Mouse (Mus musculus): ENCODE data around the gene Slc7a4. TPM values are rescaled to one million over a fixed set of nuclear protein-coding genes. Genes with fewer than 3 reads are reported as not detected.

The Slc7a4 gene
- 51.3 and 52.5 TPM in 2 replicates for polyA plus RNA-seq (2012; rRNA removed)

GRCm38 (mm10) chr16:17583064-17583463 lies at the start of gene Slc7a4:
Gene Slc7a4 (minus strand): TSS chr16:17583214.

GRCm38 (mm10) chr16:17619198-17620105 lies 36.4 kb upstream of the Slc7a4 start, which contains the start of gene Smpd4:
Gene Smpd4 (plus strand): TSS chr16:17619354.

DNA sequence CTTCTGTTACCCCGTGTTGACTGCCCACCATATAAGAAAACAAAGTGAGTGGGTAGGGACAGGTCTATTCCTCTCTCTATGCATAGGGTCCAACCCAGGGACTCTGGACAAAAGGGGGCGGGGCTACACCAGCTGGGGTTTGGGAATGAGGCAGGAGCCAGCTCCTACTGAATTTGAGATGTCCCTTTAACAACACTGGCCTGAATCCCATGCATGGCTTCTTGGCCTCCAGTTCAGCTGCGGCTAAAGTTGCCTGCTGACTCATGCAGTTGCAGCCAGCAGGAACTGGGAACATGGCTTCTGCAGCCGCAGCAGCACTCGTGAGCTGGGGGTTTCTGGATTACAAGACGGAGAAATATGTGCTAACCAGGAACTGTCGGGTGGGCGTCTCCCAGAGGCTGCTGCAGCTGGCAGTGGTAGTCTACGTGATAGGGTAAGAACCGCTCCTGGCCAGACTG lies 21.2 kb downstream of the Slc7a4 start, which contains the start of gene P2rx6:
P2rx6 (plus strand) TSS at position 135 of the 458 bp plus-strand sequence.

GRCm38 (mm10) chr16:17561128-17561750 lies 21.8 kb downstream of the Slc7a4 start, which contains the start of gene Lrrc74b:
Gene Lrrc74b (minus strand): TSS chr16:17561247.

GRCm38 (mm10) chr16:17530640-17531288 lies 52.2 kb downstream of the Slc7a4 start, which contains the start of gene Thap7:
Gene Thap7 (minus strand): TSS chr16:17531136.

Other genes with a start within 250 kb of the Slc7a4 start
- gene Snap29, start 177.2 kb downstream of the Slc7a4 start, polyA plus RNA-seq (2012; rRNA removed): 13.4 and 15.1 TPM in 2 replicates
- 147 and 148 TPM in 2 replicates for gene Pi4ka, start 176.9 kb downstream of the Slc7a4 start, polyA plus RNA-seq (2012; rRNA removed)
- 29.0 and 30.0 TPM in 2 replicates for gene Crkl, start 131.2 kb downstream of the Slc7a4 start, polyA plus RNA-seq (2012; rRNA removed)
- gene Aifm3, start 93.6 kb downstream of the Slc7a4 start, polyA plus RNA-seq (2012; rRNA removed): 20.4 and 27.5 TPM in 2 replicates
- gene Lztr1, start 74.5 kb downstream of the Slc7a4 start, polyA plus RNA-seq (2012; rRNA removed): 309 and 326 TPM in 2 replicates
- gene Thap7, start 52.1 kb downstream of the Slc7a4 start, polyA plus RNA-seq (2012; rRNA removed): 67.3 and 67.7 TPM in 2 replicates
- 0.82 and 1.6 TPM in 2 replicates for gene Lrrc74b, start 22.0 kb downstream of the Slc7a4 start, polyA plus RNA-seq (2012; rRNA removed)
- gene P2rx6, start 21.3 kb downstream of the Slc7a4 start, polyA plus RNA-seq (2012; rRNA removed): 1.5 and 2.2 TPM in 2 replicates
- 86.7 TPM in 2 replicates for gene Smpd4, start 36.1 kb upstream of the Slc7a4 start, polyA plus RNA-seq (2012; rRNA removed)
- 14.4 and 16.5 TPM in 2 replicates for gene Ccdc74a, start 63.3 kb upstream of the Slc7a4 start, polyA plus RNA-seq (2012; rRNA removed)
- 47.0 and 59.7 TPM in 2 replicates for gene Med15, start 149.7 kb upstream of the Slc7a4 start, polyA plus RNA-seq (2012; rRNA removed)
- gene Klhl22, start 176.4 kb upstream of the Slc7a4 start, polyA plus RNA-seq (2012; rRNA removed): 114 and 117 TPM in 2 replicates
- 6.4 and 9.0 TPM in 2 replicates for gene Scarf2, start 214.1 kb upstream of the Slc7a4 start, polyA plus RNA-seq (2012; rRNA removed)
- 6.2 and 6.7 TPM in 2 replicates for gene B830017H08Rik, start 249.9 kb upstream of the Slc7a4 start, polyA plus RNA-seq (2012; rRNA removed)